Mouse (Mus musculus) adrenal gland, adult 2 months (tissue): ENCODE measurements at regions not wholly inside any gene's neighbourhood (a gene's known extent, or its start where the extent isn't known, plus 50 kb on each side); places are given as distances from the start of the nearest gene placed in this dataset.

Source experiments
- DNase-seq: peaks from one replicate; pipeline ENCODE4 v3.0.0; 2021

DNA sequence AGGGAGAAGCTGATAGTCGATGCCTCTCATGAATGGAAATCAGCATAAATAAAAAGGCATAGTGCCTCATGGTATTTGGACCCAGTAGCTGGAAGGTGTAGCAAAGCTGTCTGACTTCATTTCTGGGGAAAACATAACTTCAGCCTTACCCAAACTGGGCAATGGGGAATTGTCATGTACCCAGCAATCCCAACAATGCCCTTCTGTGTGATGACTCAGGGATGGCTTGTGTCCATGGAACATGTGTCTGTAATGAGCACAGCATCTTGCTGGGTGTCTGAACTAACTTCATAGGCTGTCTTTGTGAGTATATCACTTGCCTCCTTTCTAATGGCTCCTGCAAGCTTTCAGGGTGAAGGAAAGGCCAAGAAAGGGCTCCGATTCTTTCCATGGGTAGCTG, 140.3 kb downstream of the Bod1 start:
- DNase-seq = no peak

DNA sequence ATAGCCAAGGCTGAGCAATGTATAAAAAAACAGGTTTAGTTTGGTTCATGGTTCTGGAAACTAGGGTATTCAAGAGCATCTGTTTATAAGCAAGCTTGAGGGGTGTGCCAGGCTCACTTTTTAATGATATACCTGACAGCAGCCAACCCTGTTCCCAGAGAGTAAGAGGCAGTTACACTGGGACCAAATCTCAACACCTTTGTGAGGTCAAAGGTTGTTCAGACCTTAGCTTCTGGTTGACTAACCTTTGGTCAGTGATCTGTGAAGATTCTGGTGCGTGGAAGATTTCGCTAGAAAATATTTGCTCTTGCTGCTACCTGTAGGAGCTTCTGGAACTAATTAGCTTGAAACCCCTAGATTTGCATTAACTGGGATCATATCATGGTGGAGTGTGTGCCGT, 140.8 kb downstream of the Bod1 start:
- no peak for DNase-seq

DNA sequence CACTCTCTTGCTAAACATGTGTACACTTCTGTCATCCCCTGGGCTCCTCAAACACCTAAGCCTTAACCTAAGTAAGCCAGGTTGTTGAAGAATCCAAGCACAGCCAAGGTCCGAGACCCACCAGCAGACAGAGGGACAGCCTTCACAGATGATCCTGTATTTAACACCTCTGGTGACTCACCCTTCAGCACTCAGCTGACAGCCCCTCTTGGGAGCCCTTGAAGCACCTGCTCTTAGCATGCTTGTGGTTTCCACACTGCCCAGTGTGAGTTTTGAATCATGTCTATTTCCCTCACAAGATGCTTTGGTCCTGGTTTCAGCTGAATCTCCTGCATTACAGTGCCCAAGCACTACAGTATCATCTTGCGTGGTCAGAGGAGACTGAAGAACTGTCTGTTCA, 142.0 kb downstream of the Bod1 start:
- no peak for DNase-seq

DNA sequence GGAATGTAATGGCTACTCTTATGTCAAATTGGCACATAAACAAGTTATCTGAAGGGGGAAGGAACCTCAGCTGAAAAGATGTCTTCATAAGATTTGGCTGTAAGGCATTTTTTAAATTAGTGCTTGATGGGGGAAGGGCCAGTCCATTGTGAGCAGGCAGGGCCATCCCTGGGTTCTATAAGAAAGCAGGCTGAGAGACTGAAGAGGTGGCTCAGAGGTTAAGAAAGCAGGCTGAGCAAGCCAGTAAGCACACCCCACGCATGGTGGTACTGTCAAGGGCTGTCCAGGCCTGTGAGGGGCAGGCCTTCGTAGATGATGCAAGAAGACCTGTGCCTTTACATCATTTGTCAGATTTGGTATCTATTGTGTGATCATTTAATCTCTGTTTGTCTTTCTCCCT, 147.0 kb downstream of the Bod1 start:
- DNase-seq = no peak

DNA sequence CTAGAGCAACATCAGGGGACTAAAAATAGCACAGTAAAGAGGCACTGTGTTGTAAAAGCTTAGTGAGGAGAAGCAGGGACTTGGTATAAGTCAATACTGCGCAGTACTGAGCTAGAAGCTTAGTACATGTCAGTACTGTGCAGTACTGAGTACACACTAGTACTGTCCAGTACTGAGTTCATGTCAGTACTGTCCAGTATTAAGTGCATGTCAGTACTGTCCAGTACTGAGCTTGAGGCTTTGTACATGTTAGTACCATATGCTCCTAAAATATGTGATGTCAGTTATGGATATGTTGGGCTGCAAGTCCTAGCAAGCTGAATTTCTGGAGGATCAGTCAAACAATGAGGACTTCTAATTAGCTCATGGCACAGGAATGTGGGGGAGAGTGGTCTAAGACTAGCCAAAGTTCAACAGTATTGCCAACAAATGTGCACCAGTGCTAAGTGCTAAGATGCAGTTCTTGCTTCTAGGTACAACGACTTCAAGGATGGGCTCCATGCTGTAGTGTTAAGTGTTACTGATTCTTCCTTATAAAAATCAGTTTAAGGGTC, 147.5 kb downstream of the Bod1 start:
- DNase-seq = no peak

DNA sequence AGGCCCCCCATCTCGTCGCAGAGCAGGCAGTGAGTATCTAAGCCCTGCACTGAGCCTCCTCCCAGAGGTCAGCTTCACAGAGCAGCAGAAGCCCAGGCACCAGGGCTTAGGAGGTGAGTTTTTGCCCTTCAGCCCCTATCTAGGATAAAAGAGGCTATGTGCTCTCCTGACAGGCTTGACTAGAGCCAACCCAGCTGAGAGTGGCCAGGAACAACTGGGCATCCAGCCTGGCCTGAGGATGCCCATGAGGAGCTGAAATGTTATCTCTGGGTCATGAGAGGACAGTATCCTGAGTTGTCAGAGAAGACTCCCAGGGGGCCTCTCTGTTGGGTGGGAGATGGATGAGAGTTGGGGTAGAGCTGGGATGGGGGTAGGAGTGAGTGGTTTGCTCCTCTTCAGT, 149.6 kb downstream of the Bod1 start:
- no peak for DNase-seq

DNA sequence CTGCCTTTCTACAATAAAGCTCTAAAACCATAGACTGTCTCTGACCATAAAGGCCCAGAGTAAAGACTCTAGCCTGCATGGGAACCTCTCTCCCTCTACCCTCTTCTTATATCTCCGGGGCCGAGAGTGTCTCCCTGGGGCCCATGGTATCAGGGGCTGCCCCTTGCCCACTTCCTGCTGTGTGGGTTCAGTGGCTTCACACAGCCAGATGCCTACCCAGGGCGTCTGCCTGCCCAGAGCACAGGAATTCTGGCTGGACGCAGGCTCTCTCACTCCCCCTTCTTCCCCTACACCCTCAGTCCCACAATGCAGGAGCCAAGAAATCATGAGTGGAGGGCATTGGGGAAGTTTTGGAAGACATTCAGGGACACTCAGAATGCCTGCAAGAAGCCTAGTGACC, 150.8 kb downstream of the Bod1 start:
- no peak for DNase-seq

DNA sequence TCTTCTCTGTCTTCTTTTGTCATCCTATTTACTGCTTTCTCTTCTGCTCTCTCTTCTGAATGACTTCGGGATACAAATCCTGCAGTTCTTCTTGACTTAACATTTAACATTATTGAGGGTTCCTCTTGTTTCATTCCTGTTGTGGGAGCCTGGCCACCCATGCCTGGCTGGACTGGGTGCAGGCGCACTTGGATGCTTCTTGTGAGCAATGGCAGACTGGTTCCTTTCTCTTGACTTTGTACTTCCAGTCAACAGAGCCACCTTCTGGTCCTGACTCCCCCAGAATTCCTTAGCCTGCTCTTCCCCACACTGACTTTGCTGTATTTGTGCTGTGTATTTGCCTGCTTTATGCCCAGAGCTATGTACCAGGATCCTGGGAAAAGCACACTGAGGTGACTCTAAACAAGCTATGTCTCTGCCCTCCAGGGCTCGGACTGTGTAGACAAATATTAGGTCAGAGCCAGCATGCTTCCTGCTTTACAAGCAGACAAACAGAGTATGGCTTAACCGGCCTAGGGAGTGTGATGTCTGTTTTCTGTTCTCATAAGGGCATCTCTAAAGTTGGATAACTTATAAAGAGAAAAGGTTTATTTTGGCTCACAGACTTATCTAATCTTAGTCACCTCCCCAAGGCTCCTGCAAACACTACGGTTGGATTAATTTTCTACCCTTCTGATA, 133.5 kb upstream of the Stc2 start:
- no peak for DNase-seq

DNA sequence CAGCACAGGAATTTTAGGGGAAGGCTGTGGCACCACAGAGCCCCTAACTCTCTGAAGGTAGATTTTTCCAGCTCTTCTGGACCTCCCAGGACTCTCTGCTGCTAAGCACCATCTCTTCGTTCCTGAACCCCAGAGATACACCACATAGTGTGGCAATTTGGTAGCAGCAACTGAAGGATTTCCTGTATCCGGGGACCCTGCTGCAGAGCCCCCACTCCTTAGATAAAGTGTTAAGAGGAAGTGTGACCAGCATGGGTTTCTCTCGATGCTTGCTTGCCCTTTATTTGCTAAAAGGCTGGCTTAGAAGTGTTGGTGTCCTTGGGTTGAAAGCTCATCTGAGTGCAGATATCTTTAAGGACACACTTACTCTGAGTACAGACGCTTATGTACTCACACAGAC, 115.6 kb upstream of the Stc2 start:
- no peak for DNase-seq

DNA sequence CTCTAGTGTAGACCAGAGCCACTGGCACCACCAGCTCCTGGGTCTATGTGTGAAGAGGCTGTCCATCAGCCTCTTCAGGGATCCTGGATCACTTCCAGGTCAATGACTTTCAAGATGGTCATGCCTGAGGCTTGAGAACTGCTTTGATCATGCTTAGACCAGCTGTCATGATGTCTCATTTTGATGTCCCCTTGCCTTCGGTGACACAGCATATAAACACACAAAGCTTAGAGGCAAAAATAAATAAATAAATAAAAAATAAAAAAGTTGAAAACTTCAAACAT, 111.1 kb upstream of the Stc2 start:
- no peak for DNase-seq

DNA sequence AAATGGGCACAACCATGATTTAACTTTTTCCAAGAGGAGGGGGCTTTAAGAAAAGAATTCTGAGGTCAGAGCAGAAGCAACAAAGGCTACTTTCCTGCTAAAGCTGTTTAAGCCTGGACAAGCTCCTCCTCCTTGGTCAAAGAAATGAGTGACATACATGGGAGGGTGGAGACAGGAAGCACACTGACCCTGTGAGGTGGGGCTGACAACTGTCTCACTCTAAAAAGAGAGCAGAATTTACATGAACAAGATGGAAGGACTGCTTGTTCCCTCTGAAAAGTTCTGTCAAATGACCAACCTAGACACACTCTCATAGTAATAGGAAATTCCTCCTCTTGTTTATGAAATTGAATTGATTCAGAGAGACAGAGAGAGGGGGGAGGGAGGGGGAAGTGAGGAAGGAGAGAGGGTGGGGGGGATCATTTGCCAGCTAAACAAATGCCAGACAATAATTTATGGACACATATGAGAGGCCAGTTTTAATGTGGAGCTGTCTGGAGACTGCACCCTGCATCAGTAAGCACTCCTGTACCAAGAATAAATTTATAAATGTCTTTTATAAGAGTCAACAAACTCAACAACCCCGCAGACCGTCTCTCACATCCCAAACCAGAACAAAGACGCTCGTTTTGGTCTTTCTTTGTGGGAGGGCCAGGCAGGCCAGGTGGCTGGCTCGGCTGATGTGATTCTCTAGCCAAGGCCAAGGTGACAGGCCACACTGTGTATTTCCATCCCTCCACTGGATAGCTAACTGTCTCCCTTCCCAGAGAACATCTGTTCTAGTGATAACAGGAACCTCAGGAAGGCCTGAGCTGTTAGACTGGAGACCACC, 110.6 kb upstream of the Stc2 start:
- DNase-seq = no peak

DNA sequence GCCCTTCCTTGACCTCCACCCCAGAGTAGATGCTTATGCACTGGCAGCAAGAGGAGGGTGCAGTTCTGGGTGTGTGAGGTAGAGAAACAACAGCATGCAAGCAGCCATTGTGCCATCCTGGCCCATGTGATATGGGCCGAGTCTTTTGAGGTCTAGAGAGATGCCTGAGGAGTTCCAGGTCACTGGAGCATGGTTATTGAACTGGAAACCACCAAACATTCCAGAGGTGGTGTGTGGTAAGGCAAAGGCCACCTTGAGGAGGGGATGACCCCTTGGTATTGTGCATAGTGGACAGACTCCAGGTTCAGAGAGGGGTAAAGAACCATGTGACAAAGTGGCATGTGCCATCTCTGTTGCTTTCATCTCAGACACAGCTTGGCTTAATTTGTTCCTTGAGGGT, 107.9 kb upstream of the Stc2 start:
- DNase-seq = no peak

DNA sequence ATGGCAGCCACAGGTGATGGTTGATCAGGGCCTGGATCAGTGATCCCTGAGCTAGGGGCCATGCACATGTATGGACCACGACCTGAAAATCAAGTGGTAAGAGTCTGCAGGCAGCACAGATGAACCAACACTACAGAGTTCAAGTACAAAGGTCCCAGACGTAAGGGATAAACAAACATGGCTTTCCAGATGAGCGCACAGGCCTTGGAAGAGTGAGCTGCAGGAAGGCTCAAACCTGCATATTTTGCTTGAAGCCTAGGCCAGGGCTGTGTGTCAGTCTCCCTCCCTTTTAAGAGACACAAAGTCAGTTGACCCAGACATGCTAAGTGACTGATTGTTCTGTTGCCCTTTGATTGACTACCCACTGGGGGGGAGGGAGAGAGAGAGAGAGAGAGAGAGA, 107.2 kb upstream of the Stc2 start:
- DNase-seq = no peak

DNA sequence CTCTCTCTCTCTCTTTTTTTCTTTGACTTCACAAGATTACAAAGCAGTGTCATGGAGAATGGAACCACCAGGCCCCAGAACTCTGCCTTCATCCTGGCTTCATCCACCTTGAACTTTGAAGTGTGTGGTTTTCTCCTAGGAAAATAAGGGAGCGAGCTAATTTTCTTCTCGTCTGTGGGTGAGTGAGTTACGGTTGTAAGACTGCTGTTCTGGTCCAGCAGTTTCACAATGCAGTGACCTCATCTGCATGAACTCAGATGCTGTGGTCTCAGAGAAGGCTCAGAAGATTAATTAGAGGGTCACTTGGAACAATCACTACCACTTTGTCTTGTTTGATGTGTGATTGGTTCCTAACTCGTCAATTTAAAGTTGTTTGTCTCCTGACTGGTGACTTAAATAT, 103.1 kb upstream of the Stc2 start:
- no peak for DNase-seq

DNA sequence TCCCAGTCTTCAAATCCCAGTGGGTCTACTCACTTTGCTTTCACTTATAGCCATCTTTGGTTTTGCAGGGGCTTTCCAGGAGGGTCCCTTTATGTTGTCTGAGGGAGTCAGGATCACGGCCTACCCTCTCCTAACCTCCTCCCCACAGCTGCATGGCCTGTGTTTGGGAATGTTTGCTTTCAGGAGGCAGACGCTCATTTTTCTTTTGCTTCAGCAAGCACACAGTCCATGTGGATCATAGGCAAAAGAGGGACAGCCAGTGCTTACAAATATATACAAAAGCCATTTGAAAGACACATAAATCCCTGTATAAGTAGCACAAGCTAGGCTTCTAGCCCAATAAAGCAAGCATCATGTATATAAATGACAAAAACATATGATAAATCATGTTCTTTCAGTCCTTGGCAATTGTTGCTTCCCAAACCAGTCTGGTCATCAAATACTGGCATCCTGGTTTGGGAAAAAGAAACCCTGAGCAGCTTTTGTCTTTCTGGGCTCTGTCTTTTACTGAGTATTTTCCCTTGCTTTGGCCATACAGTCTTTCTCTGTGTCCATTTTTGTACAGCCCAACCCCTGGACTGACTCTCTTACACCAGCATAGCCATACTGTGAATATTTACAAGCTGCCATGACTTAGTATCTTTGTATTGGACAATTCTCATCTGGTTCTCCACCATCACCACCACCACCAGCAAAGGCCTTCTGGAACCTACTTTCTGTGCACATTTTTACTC, 101.0 kb upstream of the Stc2 start:
- no peak for DNase-seq

DNA sequence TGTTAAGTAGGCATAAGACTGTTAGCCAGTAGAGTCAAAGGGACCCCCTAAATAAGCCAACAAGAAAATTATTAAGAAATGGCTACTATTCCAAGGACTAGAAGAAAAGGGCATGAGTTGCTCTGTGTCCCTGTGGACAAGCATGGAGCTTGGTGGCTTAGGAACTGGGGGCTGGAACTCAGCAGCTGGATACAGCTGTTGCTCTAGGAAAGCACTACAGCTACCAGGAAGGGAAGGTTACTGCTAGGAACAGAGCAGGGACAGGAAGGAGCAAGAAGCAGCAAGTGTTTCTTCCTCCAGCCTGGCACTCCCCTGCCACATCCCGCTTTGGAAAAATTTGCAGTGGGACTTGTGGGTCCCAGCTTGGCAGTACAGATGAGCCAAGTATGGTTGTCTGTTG, 95.0 kb upstream of the Stc2 start:
- no peak for DNase-seq

DNA sequence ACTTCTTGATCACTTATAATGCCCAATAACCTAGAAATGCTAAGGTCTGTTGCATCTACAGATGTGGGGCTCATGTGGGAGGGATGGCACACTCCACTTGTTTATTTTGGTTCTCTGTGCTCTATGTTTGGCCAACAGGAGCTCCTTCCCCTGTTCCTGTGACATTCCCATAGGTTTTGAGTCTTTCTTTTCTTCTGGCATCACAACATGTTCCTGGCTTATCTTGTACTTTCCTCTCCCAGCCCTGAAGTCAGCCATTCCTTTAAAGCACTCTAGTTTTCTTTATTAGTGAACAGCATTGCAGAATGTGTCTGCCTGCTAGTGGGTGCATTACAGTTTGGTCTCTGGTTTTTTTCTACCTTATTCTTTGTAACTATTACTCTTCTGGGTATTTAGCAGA, 92.6 kb upstream of the Stc2 start:
- no peak for DNase-seq

DNA sequence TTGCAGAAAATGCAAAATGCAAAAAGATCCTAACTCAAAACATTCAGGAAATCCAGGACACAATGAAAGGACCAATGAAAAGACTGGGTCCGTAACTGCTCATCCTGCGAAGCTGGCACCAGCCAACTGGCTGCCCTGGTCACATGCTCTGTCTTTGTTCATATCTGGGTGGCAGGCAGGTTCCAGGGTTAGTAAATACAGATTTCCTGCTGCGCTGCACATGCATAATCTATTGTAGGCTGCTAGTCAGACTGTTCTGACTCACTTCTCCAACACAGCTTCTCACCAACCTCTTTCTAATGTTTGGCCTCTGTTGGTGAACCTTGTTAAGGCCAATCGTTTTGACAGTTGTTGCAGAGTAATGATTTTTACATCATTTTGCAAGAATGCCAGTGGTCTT, 92.0 kb upstream of the Stc2 start:
- DNase-seq = no peak

DNA sequence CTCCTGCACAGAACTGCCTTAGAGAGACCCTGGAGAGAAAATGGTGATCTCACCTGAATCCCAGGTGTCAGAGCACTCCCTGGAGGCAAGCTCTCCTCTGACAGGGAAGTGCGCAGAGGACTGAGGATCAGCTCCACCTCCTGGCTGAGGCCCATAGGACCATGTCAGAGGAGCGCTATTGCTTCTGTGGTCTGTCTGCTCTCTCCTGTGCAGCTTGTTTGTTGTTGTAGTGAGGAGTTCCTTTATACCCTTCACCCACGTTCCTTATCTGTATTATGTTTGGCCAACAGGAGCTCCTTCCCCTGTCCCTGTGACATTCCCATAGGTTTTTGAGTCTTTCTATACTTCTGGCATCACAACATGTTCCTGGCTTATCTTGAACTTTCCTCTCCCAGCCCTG, 91.5 kb upstream of the Stc2 start:
- no peak for DNase-seq

DNA sequence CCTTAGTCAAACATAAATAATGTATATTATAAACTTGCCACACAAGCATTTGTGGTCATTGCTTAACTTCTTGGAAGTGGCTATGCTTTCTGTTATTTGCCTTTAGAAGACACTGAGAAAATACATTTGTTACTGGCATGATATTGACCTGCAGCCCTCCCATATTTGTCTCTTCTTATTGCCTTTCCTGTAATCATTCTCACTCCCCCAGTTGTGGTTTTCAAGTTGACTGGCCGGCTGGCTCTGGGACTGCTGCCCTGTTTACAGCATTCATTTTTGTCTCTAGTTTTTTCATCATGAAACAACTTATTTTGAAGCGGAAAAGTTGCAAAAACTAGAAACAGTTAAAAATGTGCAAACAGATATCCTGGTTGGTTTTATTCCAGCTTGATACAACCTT, 57.5 kb upstream of the Stc2 start:
- DNase-seq = no peak
